ENCODE assay signal across 9 mouse cellular contexts in genomic region chr14:36584065-36584635, GRCm38 (mm10).
A peak's percentile ranks its signal among the peaks of the same experiment; 100 is the strongest.
DNase-seq lines count a peak whose midpoint lies in the region; ATAC-seq and TF ChIP-seq lines count a peak whose summit lies in the region.
"Had no signal": no experiment of that assay in that cellular context is flagged by ENCODE, and none has a peak within 500 bp of the region (broad histone marks: within the 10 kb centered on the region; RNA-seq: fewer than 3 reads in every experiment).

No protein-coding gene starts in this region.

- ATAC-seq in lung, postnatal 0 days: no peak
- peak; percentile 47 for ATAC-seq in megakaryocyte, adult 5-6 weeks (ENCODE audit: poor library complexity, severe bottlenecking)

- no peak overlapping the region for H3K9ac ChIP-seq in lung, postnatal 0 days (replicated peaks; ENCODE audit: low read depth)
- H3K9ac ChIP-seq: limb, embryonic 12.5 days had no signal

- TF ChIP-seq CTCF in lung, postnatal 0 days (IDR thresholded peaks at IDR 0.05): 0 out of 2 replicates have a peak, but pooled peaks have one; percentile 8

- no peak overlapping the region for H3K27ac ChIP-seq in lung, postnatal 0 days (ENCODE audit: low read length)
- H3K27ac ChIP-seq: limb, embryonic 12.5 days had no signal

- DNase-seq in adrenal gland, adult 8-10 months: peak; percentile 3
- no peak for DNase-seq in adrenal gland, postnatal 14 days
- no peak for DNase-seq in lung, postnatal 0 days (ENCODE audit: low spot score)
- DNase-seq in lung, postnatal 36 days: no peak
- peak; percentile 3 to 50 for DNase-seq in frontal cortex, adult 2 months (ENCODE audit: extremely low spot score in 1 of 2, low spot score in 1 of 2)
- DNase-seq in urinary bladder, postnatal 4 days (ENCODE audit: low spot score in 2 of 2): no peak
- no peak for DNase-seq in heart, postnatal 10 days

- H3K4me2 ChIP-seq in lung, postnatal 0 days (replicated peaks; ENCODE audit: low read depth, low read length): no peak overlapping the region
- H3K4me2 ChIP-seq: limb, embryonic 12.5 days had no signal

- no peaks in the 10 kb centered on the region for H3K36me3 ChIP-seq in lung, postnatal 0 days (ENCODE audit: insufficient read depth, low read length)
- H3K36me3 ChIP-seq: limb, embryonic 12.5 days had no signal

- H3K4me1 ChIP-seq in lung, postnatal 0 days (ENCODE audit: insufficient read depth, low read depth, low read length): no peaks in the 10 kb centered on the region
- H3K4me1 ChIP-seq: limb, embryonic 12.5 days had no signal

- no peaks in the 10 kb centered on the region for H3K27me3 ChIP-seq in lung, postnatal 0 days (replicated peaks; ENCODE audit: insufficient read depth, low read length)
- H3K27me3 ChIP-seq: limb, embryonic 12.5 days had no signal

- H3K4me3 ChIP-seq in lung, postnatal 0 days (ENCODE audit: low read depth, low read length): no peak overlapping the region
- H3K4me3 ChIP-seq: limb, embryonic 12.5 days had no signal

- H3K9me3 ChIP-seq in lung, postnatal 0 days (ENCODE audit: low read length): no peaks in the 10 kb centered on the region
- H3K9me3 ChIP-seq: limb, embryonic 12.5 days had no signal

- intact Hi-C loops in heart, postnatal 10 days (cut with DNase I): no loop called here

- WGBS in lung, postnatal 0 days: 49% methylated on average over 4 of the region's 4 CpGs

- TF ChIP-seq EP300 in lung, postnatal 0 days (IDR thresholded peaks at IDR 0.05): no peak

Comparison
In these comparisons a context has a peak if more than half of its experiments do, and no peak if none do; other contexts are left out.
1. DNase-seq: peak in adrenal gland, adult 8-10 months (single experiment) and frontal cortex, adult 2 months (2 of 2); none in adrenal gland, postnatal 14 days (single experiment), lung, postnatal 0 days (single experiment), lung, postnatal 36 days (single experiment), urinary bladder, postnatal 4 days (0 of 2) and heart, postnatal 10 days (0 of 2).